Mouse (Mus musculus): ENCODE results near the gene Git1.

Git1 gene

GRCm38 (mm10) chr11:77483043-77483442 is 10.3 kb upstream of the Git1 start:
- no peak for DNase-seq (ENCODE audit: low spot score in 2 of 2)

GRCm38 (mm10) chr11:77483510-77484255 is 9.7 kb upstream of the Git1 start:
- no peak for DNase-seq (ENCODE audit: low spot score in 2 of 2)

- DNase-seq (ENCODE audit: low spot score in 2 of 2), result no peak
Observed at GRCm38 (mm10) chr11:77485229-77485628, 8.1 kb upstream of the Git1 start.

GRCm38 (mm10) chr11:77486798-77487197 is 6.6 kb upstream of the Git1 start:
- no peak for DNase-seq (ENCODE audit: low spot score in 2 of 2)

GRCm38 (mm10) chr11:77488771-77489581 is 4.4 kb upstream of the Git1 start:
- DNase-seq (ENCODE audit: low spot score in 2 of 2), result no peak

- peak; percentile 79 to 80 for DNase-seq (ENCODE audit: low spot score in 2 of 2)
Observed at GRCm38 (mm10) chr11:77489591-77490235, 3.6 kb upstream of the Git1 start, which contains the start of gene Ankrd13b. Gene Ankrd13b, minus strand, starts transcription at chr11:77489678.

GRCm38 (mm10) chr11:77490451-77490850 is 2.9 kb upstream of the Git1 start:
- no peak for DNase-seq (ENCODE audit: low spot score in 2 of 2)

GRCm38 (mm10) chr11:77491123-77491501 is 2.2 kb upstream of the Git1 start:
- DNase-seq (ENCODE audit: low spot score in 2 of 2), result peak; percentile 89 to 92

GRCm38 (mm10) chr11:77491502-77492291 is 1.7 kb upstream of the Git1 start:
- DNase-seq (ENCODE audit: low spot score in 2 of 2), result peak in 1 of 2 experiments; percentile 73

- DNase-seq (ENCODE audit: low spot score in 2 of 2), result peak in 1 of 2 experiments; percentile 51
Observed at GRCm38 (mm10) chr11:77492311-77492871, 971 bp upstream of the Git1 start.

GRCm38 (mm10) chr11:77492911-77493332 is 440 bp upstream of the Git1 start:
- peak; percentile 90 for DNase-seq (ENCODE audit: low spot score in 2 of 2)

GRCm38 (mm10) chr11:77494344-77494676 is 948 bp downstream of the Git1 start:
- no peak for DNase-seq (ENCODE audit: low spot score in 2 of 2)

GRCm38 (mm10) chr11:77494782-77495181 is 1.4 kb downstream of the Git1 start:
- no peak for DNase-seq (ENCODE audit: low spot score in 2 of 2)

GRCm38 (mm10) chr11:77495507-77495906 is 2.1 kb downstream of the Git1 start:
- DNase-seq (ENCODE audit: low spot score in 2 of 2), result no peak

GRCm38 (mm10) chr11:77497341-77497756 is 4.0 kb downstream of the Git1 start:
- no peak for DNase-seq (ENCODE audit: low spot score in 2 of 2)

GRCm38 (mm10) chr11:77497851-77498250 is 4.5 kb downstream of the Git1 start:
- DNase-seq (ENCODE audit: low spot score in 2 of 2), result no peak

GRCm38 (mm10) chr11:77498261-77499139 is 5.1 kb downstream of the Git1 start:
- DNase-seq (ENCODE audit: low spot score in 2 of 2), result no peak

GRCm38 (mm10) chr11:77499354-77499753 is 6.0 kb downstream of the Git1 start:
- no peak for DNase-seq (ENCODE audit: low spot score in 2 of 2)

GRCm38 (mm10) chr11:77500361-77501325 is 7.3 kb downstream of the Git1 start:
- peak in 1 of 2 experiments; percentile 57 for DNase-seq (ENCODE audit: low spot score in 2 of 2)
